8 mouse cellular contexts compared by ENCODE assay signal in the genomic region with DNA sequence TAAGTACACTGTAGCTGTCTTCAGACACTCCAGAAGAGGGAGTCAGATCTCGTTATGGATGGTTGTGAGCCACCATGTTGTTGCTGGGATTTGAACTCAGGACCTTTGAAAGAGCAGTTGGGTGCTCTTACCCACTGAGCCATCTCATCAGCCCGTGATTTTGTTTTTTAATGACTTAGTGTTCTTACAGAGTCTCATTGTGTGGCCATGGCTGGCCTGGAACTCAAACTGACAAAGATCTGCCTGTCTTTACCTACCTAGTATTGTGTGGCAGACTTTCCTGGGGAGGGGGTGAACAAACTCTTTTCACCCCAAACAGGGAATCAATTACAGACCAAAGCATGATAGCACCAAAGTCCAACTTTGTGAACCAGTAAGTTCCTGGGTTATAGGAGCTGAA. TPM values are rescaled to one million over a fixed set of nuclear protein-coding genes. Genes with fewer than 3 reads are reported as not detected.
"Had no signal": no experiment of that assay in that cellular context is flagged by ENCODE, and none has a peak within 500 bp of the region (broad histone marks: within the 10 kb centered on the region; RNA-seq: fewer than 3 reads in every experiment).

No protein-coding gene starts in this region.

RNA-seq across cellular contexts. Expression of gene Mixl1, which starts 59.0 kb away (rescaled TPM):
- total RNA-seq: neutrophil, adult 5-6 weeks had no signal
- polyA plus RNA-seq: neural tube, embryonic 13.5 days; neural tube, embryonic 14.5 days; neural tube, embryonic 15.5 days; small intestine, adult 2 months; stomach, embryonic 16.5 days; testis, adult 2 months; urinary bladder, adult 2 months had no signal
